Mouse (Mus musculus) CH12.LX (cell line): ENCODE data around the gene Trappc2l. TPM values are rescaled to one million over a fixed set of nuclear protein-coding genes. Genes with fewer than 3 reads are reported as not detected.
A peak's percentile ranks its signal among the peaks of the same experiment; 100 is the strongest.

ENCODE experiments used
- DNase-seq: peaks from one replicate; pipeline ENCODE4 v3.0.0-alpha.2; 2013; ENCODE audit errors: extremely low read depth
- H3K27ac ChIP-seq: 2 replicates; pipeline ENCODE4 v1.5.1; 2012; ENCODE audit warnings: low read depth, mild to moderate bottlenecking, control low read depth, moderate library complexity; ENCODE audit not compliant: insufficient read depth
- H3K27me3 ChIP-seq: replicated peaks from 2 replicates; pipeline ENCODE3; 2012; ENCODE audit warnings: inconsistent platforms
- H3K36me3 ChIP-seq, 2 experiments: replicated peaks in 1 of 2; 2 replicates each; pipeline versions ENCODE3 to v1.6.1; 2012; ENCODE audit warnings: inconsistent platforms in 1 of 2, low read length in 1 of 2, mild to moderate bottlenecking in 1 of 2, mixed read lengths in 1 of 2, moderate library complexity in 1 of 2; ENCODE audit not compliant: control insufficient read depth in 1 of 2, insufficient read depth in 1 of 2
- H3K4me1 ChIP-seq, 2 experiments: 2 replicates each; pipeline ENCODE4 v1.6.1; 2012; ENCODE audit warnings: inconsistent platforms in 1 of 2, moderate library complexity in 1 of 2; ENCODE audit not compliant: insufficient read depth in 2 of 2, control insufficient read depth in 1 of 2
- H3K4me2 ChIP-seq: 2 replicates; pipeline ENCODE4 v1.6.1; 2012; ENCODE audit warnings: low read depth, mild to moderate bottlenecking, control low read depth; ENCODE audit not compliant: poor library complexity, insufficient read depth, severe bottlenecking
- H3K4me3 ChIP-seq, 3 experiments: fragments of 150-350 bp in 1 of 3; sonication (generic) in 1 of 3; replicated peaks in 1 of 3; 2 replicates each; pipeline versions ENCODE3 to v1.5.1; 2011 to 2012; ENCODE audit warnings: low read depth in 2 of 3, low read length in 2 of 3, mild to moderate bottlenecking in 2 of 3, moderate library complexity in 2 of 3, control low read depth in 1 of 3, improper control_type of control experiment in 1 of 3, inconsistent platforms in 1 of 3, mixed read lengths in 1 of 3; ENCODE audit not compliant: poor library complexity in 1 of 3
- H3K79me2 ChIP-seq: replicated peaks from 2 replicates; pipeline ENCODE4 v1.6.1; 2012; ENCODE audit warnings: mild to moderate bottlenecking, moderate library complexity; ENCODE audit not compliant: control insufficient read depth, poor library complexity, insufficient read depth, severe bottlenecking; ENCODE audit errors: extremely low read depth
- H3K9ac ChIP-seq: 2 replicates; pipeline ENCODE4 v1.6.1; 2012; ENCODE audit warnings: low read depth, mild to moderate bottlenecking, control low read depth, moderate library complexity; ENCODE audit not compliant: insufficient read depth
- H3K9me3 ChIP-seq: replicated peaks from 2 replicates; pipeline ENCODE3; 2012; ENCODE audit warnings: low read length, inconsistent platforms, mixed read lengths
- BHLHE40 ChIP-seq: IDR thresholded peaks from 2 replicates; pipeline ENCODE4 v1.6.1; 2011; ENCODE audit warnings: mild to moderate bottlenecking, low read depth, low read length, improper control_type of control experiment
- CHD1 ChIP-seq: IDR thresholded peaks from 2 replicates; pipeline ENCODE4 v1.6.1; 2012; ENCODE audit warnings: low read depth, low read length, improper control_type of control experiment, inconsistent platforms
- CHD2 ChIP-seq: IDR thresholded peaks from 2 replicates; pipeline ENCODE4 v1.6.1; 2011; ENCODE audit warnings: low read length, improper control_type of control experiment
- E2F4 ChIP-seq: IDR thresholded peaks from 2 replicates; pipeline ENCODE4 v1.6.1; 2011; ENCODE audit warnings: low read depth, low read length, improper control_type of control experiment; ENCODE audit not compliant: insufficient replicate concordance
- EP300 ChIP-seq: IDR thresholded peaks from 2 replicates; pipeline ENCODE4 v1.6.1; 2011; ENCODE audit warnings: low read length, improper control_type of control experiment
- ETS1 ChIP-seq: conservative IDR thresholded peaks from 2 replicates; pipeline ENCODE4 v1.6.1; 2012; ENCODE audit warnings: low read depth, mild to moderate bottlenecking, inconsistent platforms, low read length, improper control_type of control experiment, moderate library complexity
- GABPA ChIP-seq: IDR thresholded peaks from 2 replicates; pipeline ENCODE4 v1.6.1; 2012; ENCODE audit warnings: low read depth, low read length, improper control_type of control experiment, inconsistent platforms; ENCODE audit not compliant: insufficient replicate concordance
- HCFC1 ChIP-seq: IDR thresholded peaks from 2 replicates; pipeline ENCODE4 v1.6.1; 2012; ENCODE audit warnings: low read depth, mild to moderate bottlenecking, inconsistent platforms, low read length, improper control_type of control experiment
- IRF4 ChIP-seq: IDR thresholded peaks from 2 replicates; pipeline ENCODE4 v1.6.1; 2014; ENCODE audit warnings: low read depth, mild to moderate bottlenecking, inconsistent platforms, low read length, improper control_type of control experiment
- JUN ChIP-seq: IDR thresholded peaks from 2 replicates; pipeline ENCODE4 v1.6.1; 2011; ENCODE audit warnings: low read depth, mild to moderate bottlenecking, low read length, improper control_type of control experiment, moderate library complexity; ENCODE audit not compliant: insufficient read depth
- JUND ChIP-seq: conservative IDR thresholded peaks from 2 replicates; pipeline ENCODE4 v1.6.1; 2011; ENCODE audit warnings: low read depth, low read length, improper control_type of control experiment
- KAT2A ChIP-seq: IDR thresholded peaks from 2 replicates; pipeline ENCODE4 v1.6.1; 2012; ENCODE audit warnings: low read length, improper control_type of control experiment, inconsistent platforms; ENCODE audit not compliant: insufficient replicate concordance
- MAFK ChIP-seq: IDR thresholded peaks from 2 replicates; pipeline ENCODE4 v1.6.1; 2011; ENCODE audit warnings: low read length, improper control_type of control experiment; ENCODE audit not compliant: insufficient replicate concordance
- MAX ChIP-seq: IDR thresholded peaks from 2 replicates; pipeline ENCODE4 v1.6.1; 2011; ENCODE audit warnings: low read length, improper control_type of control experiment
- MAZ ChIP-seq: IDR thresholded peaks from 2 replicates; pipeline ENCODE4 v1.6.1; 2012; ENCODE audit warnings: low read depth, mild to moderate bottlenecking, inconsistent platforms, low read length, improper control_type of control experiment, moderate library complexity
- MEF2A ChIP-seq: IDR thresholded peaks from 2 replicates; pipeline ENCODE4 v1.6.1; 2014; ENCODE audit warnings: low read depth, mild to moderate bottlenecking, inconsistent platforms, low read length, improper control_type of control experiment, borderline replicate concordance
- MXI1 ChIP-seq: IDR thresholded peaks from 2 replicates; pipeline ENCODE4 v1.6.1; 2011; ENCODE audit warnings: mild to moderate bottlenecking, low read depth, low read length, improper control_type of control experiment
- MYC ChIP-seq: IDR thresholded peaks from 2 replicates; pipeline ENCODE4 v1.6.1; 2011; ENCODE audit warnings: low read depth, mild to moderate bottlenecking, improper control_type of control experiment, low read length
- NELFE ChIP-seq: IDR thresholded peaks from 2 replicates; pipeline ENCODE4 v1.6.1; 2011; ENCODE audit warnings: low read depth, low read length, improper control_type of control experiment
- PAX5 ChIP-seq: IDR thresholded peaks from 2 replicates; pipeline ENCODE4 v1.6.1; 2012; ENCODE audit warnings: low read length, inconsistent platforms, mixed read lengths
- POLR2A ChIP-seq: IDR thresholded peaks from 2 replicates; pipeline ENCODE4 v1.6.1; 2011; ENCODE audit warnings: low read depth, mild to moderate bottlenecking, improper control_type of control experiment, low read length
- POLR2AphosphoS2 ChIP-seq: IDR thresholded peaks from 2 replicates; pipeline ENCODE4 v1.6.1; 2011; ENCODE audit warnings: low read depth, low read length, improper control_type of control experiment
- RAD21 ChIP-seq: IDR thresholded peaks from 2 replicates; pipeline ENCODE4 v1.6.1; 2011; ENCODE audit warnings: low read depth, mild to moderate bottlenecking, low read length, improper control_type of control experiment, moderate library complexity
- RCOR1 ChIP-seq: conservative IDR thresholded peaks from 2 replicates; pipeline ENCODE4 v1.6.1; 2012; ENCODE audit warnings: low read depth, mild to moderate bottlenecking, inconsistent platforms, low read length, improper control_type of control experiment
- SIN3A ChIP-seq: IDR thresholded peaks from 2 replicates; pipeline ENCODE4 v1.6.1; 2012; ENCODE audit warnings: low read length, improper control_type of control experiment, inconsistent platforms
- SMC3 ChIP-seq: IDR thresholded peaks from 2 replicates; pipeline ENCODE4 v1.6.1; 2011; ENCODE audit warnings: low read depth, low read length, improper control_type of control experiment
- TBP ChIP-seq: conservative IDR thresholded peaks from 2 replicates; pipeline ENCODE4 v1.6.1; 2011; ENCODE audit warnings: low read depth, low read length, improper control_type of control experiment
- TCF12 ChIP-seq: IDR thresholded peaks from 2 replicates; pipeline ENCODE4 v1.6.1; 2014; ENCODE audit warnings: low read depth, mild to moderate bottlenecking, inconsistent platforms, low read length, improper control_type of control experiment
- ZC3H11A ChIP-seq: IDR thresholded peaks from 2 replicates; pipeline ENCODE4 v1.6.1; 2012; ENCODE audit warnings: low read depth, mild to moderate bottlenecking, inconsistent platforms, low read length, improper control_type of control experiment
- ZNF384 ChIP-seq: IDR thresholded peaks from 2 replicates; pipeline ENCODE4 v1.6.1; 2012; ENCODE audit warnings: low read depth, low read length, improper control_type of control experiment, inconsistent platforms
- dilution Hi-C: fragments of 300-500 bp; cut with MboI; formaldehyde crosslinking; loops from 2 replicates; pipeline ENCODE4 v1.14.3; 2020; ENCODE audit warnings: low sequenced_read_pairs; ENCODE audit not compliant: extremely low pct_unique_long_range_greater_than_20kb, extremely low pct_ligation_motif_present
- in situ Hi-C: fragments of 300-500 bp; cut with MboI; formaldehyde crosslinking; loops from 3 replicates; pipeline ENCODE4 v1.14.3; 2019; ENCODE audit warnings: low sequenced_read_pairs, low pct_ligation_motif_present, low pct_unique_long_range_greater_than_20kb, mixed read lengths
- polyA plus RNA-seq: library from polyadenylated mRNA; unstranded; fragments of >175 nt; gene quantifications from 2 replicates; pipeline ENCODE4 v1.2.1, GENCODE M21; 2012; ENCODE audit warnings: low read depth; ENCODE audit not compliant: insufficient read length
- total RNA-seq, 2 experiments: library from RNA; depleted of rRNA; stranded (reverse); fragments of 300-350 nt in 1 of 2; fragments of >200 nt in 1 of 2; gene quantifications; 2 replicates each; pipeline ENCODE4 v1.2.3; 2012 to 2014

The Trappc2l gene
- total and polyA plus RNA-seq, 3 experiments: 15.7 to 67.0 (median 36.0) TPM

- H3K4me2 ChIP-seq: peak overlapping the region; percentile 74
- no peaks in the 10 kb centered on the region for H3K27me3 ChIP-seq
- peak; percentile 64 for DNase-seq
- H3K36me3 ChIP-seq: peaks cover 12 to 40% of the 10 kb centered on the region in 2 experiments
- in situ Hi-C loops (no loop called here), dilution Hi-C loops (no loop called here)
- H3K9ac ChIP-seq: peak overlapping the region; percentile 2; the same call in 1 of the 2 replicates
- TF ChIP-seq BHLHE40: peak; percentile 61
- no peak for TF ChIP-seq CHD1
- TF ChIP-seq HCFC1: no peak
- peak; percentile 95 for TF ChIP-seq MYC
- no peak for TF ChIP-seq POLR2AphosphoS2
- peak; percentile 90 for TF ChIP-seq MAX
- TF ChIP-seq MXI1: peak; percentile 89
- no peak for TF ChIP-seq KAT2A
- no peak for TF ChIP-seq JUN
- TF ChIP-seq EP300: peak; percentile 67
- 0 out of 2 replicates have a peak, but pooled peaks have one; percentile 50 for TF ChIP-seq TBP
- peak; percentile 90 for TF ChIP-seq MEF2A
- no peak for TF ChIP-seq ZC3H11A
- TF ChIP-seq POLR2A: peak; percentile 57
- no peak for TF ChIP-seq JUND
- TF ChIP-seq PAX5: no peak
- TF ChIP-seq SIN3A: 0 out of 2 replicates have a peak, but pooled peaks have one; percentile 56
- TF ChIP-seq TCF12: peak; percentile 62
- TF ChIP-seq ETS1: peak; percentile 49; the same call in 1 of the 2 replicates
- TF ChIP-seq RAD21: no peak
- peak; percentile 33; the same call in 1 of the 2 replicates for TF ChIP-seq CHD2
- no peak for TF ChIP-seq GABPA
- no peak for TF ChIP-seq NELFE
- 0 out of 2 replicates have a peak, but pooled peaks have one; percentile 43 for TF ChIP-seq MAZ
- TF ChIP-seq SMC3: no peak; the same call in 1 of the 2 replicates
- no peak for TF ChIP-seq MAFK
- TF ChIP-seq E2F4: no peak
- peak; percentile 80 for TF ChIP-seq IRF4
- TF ChIP-seq RCOR1: no peak
- 0 out of 2 replicates have a peak, but pooled peaks have one; percentile 55 for TF ChIP-seq ZNF384
- no peaks in the 10 kb centered on the region for H3K79me2 ChIP-seq
- H3K27ac ChIP-seq: peak overlapping the region; percentile 50
- peaks cover 7 to 73% of the 10 kb centered on the region in 2 experiments for H3K4me1 ChIP-seq
- no peaks in the 10 kb centered on the region for H3K9me3 ChIP-seq
- H3K4me3 ChIP-seq: no peak overlapping the region
These were observed 6.1 kb upstream of the Trappc2l start for GRCm38 (mm10) chr8:122605367-122605766.
